ENCODE assay signal across 35 mouse cellular contexts in the genomic region with DNA sequence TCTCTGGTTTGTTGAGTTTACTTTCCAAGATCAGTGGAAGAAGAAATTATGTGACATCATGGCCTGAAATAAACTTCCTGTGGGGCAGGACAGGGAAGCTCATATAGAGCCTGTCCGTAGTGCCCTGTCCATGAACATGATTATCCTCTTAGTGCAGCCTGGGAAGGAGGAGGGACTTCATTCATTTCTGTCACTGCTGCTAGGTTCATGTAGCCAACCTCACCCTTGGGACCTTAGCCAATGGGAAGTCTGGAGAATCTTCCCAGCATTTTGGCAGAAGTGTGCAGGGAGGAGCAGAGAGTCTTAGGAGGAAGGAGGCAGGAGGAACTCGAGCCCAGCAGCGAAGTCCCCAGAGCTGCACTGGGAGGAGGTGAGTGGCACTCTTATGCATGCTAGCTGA. TPM values are rescaled to one million over a fixed set of nuclear protein-coding genes. Genes with fewer than 3 reads are reported as not detected.
"Had no signal": no experiment of that assay in that cellular context is flagged by ENCODE, and none has a peak within 500 bp of the region (broad histone marks: within the 10 kb centered on the region; RNA-seq: fewer than 3 reads in every experiment).

A gene (plus strand): TSS at position 301 of the 400 bp plus-strand sequence.

- H3K27ac ChIP-seq: embryonic facial prominence, embryonic 12.5 days; embryonic facial prominence, embryonic 13.5 days; forebrain, embryonic 10.5 days; forebrain, embryonic 12.5 days; forebrain, embryonic 13.5 days; forebrain, embryonic 15.5 days; gastrocnemius, adult 2 months; heart, adult 2 months had no signal

- H3K4me3 ChIP-seq: embryonic facial prominence, embryonic 12.5 days; embryonic facial prominence, embryonic 13.5 days; erythroblast, embryonic 14.5 days; forebrain, embryonic 10.5 days; forebrain, embryonic 12.5 days; forebrain, embryonic 13.5 days; forebrain, embryonic 15.5 days; gastrocnemius, adult 2 months; heart, adult 2 months had no signal

- H3K4me2 ChIP-seq: embryonic facial prominence, embryonic 12.5 days; embryonic facial prominence, embryonic 13.5 days; forebrain, embryonic 12.5 days; forebrain, embryonic 13.5 days; forebrain, embryonic 15.5 days had no signal

- H3K4me1 ChIP-seq: embryonic facial prominence, embryonic 12.5 days; embryonic facial prominence, embryonic 13.5 days; forebrain, embryonic 10.5 days; forebrain, embryonic 12.5 days; forebrain, embryonic 13.5 days; forebrain, embryonic 15.5 days had no signal

- H3K36me3 ChIP-seq: embryonic facial prominence, embryonic 12.5 days; embryonic facial prominence, embryonic 13.5 days; forebrain, embryonic 10.5 days; forebrain, embryonic 12.5 days; forebrain, embryonic 15.5 days had no signal

- H3K27me3 ChIP-seq: embryonic facial prominence, embryonic 12.5 days; embryonic facial prominence, embryonic 13.5 days; forebrain, embryonic 12.5 days; forebrain, embryonic 13.5 days; forebrain, embryonic 15.5 days had no signal

- ATAC-seq: forebrain, embryonic 13.5 days; forebrain, embryonic 14.5 days; forebrain, embryonic 15.5 days; forebrain, embryonic 16.5 days; forebrain, postnatal 0 days had no signal

- DNase-seq: cerebellum, adult 18-20 months; cerebellum, adult 2 months; cerebellum, adult 8-10 months; cerebellum, adult 9-10 months; cerebellum, adult 9-11 months; cerebellum, postnatal 10 days; cerebellum, postnatal 14 days; cerebellum, postnatal 25 days; cerebellum, postnatal 36 days; embryo, embryonic 11 days; forebrain, postnatal 0 days; gastrocnemius, adult 2 months; gastrocnemius, postnatal 10 days; gastrocnemius, postnatal 14 days; gastrocnemius, postnatal 25 days; gastrocnemius, postnatal 36 days; heart, adult 11 months; heart, adult 2 months had no signal

- H3K9ac ChIP-seq: embryonic facial prominence, embryonic 12.5 days; embryonic facial prominence, embryonic 13.5 days; forebrain, embryonic 12.5 days; forebrain, embryonic 13.5 days; forebrain, embryonic 15.5 days; forebrain, postnatal 0 days had no signal

- H3K9me3 ChIP-seq: embryonic facial prominence, embryonic 12.5 days; embryonic facial prominence, embryonic 13.5 days; forebrain, embryonic 10.5 days; forebrain, embryonic 12.5 days; forebrain, embryonic 13.5 days; forebrain, embryonic 15.5 days had no signal

RNA-seq across cellular contexts. Expression of the gene that starts here (rescaled TPM):
- total RNA-seq: common myeloid progenitor, adult 5-6 weeks; forebrain, postnatal 0 days; gastrocnemius, postnatal 10 days; gastrocnemius, postnatal 14 days; gastrocnemius, postnatal 25 days; gastrocnemius, postnatal 36 days; gastrocnemius, postnatal 4 days; granulocyte monocyte progenitor cell, adult 5-6 weeks; heart, adult 18-20 months; heart, adult 2 months had no signal
- polyA plus RNA-seq: cerebellum, adult 2 months; cortical plate, adult 2 months; embryonic facial prominence, embryonic 11.5 days; erythroblast, embryonic 14.5 days; forebrain, embryonic 10.5 days; forebrain, embryonic 11.5 days; forebrain, embryonic 12.5 days; forebrain, embryonic 13.5 days; forebrain, embryonic 14.5 days; forebrain, embryonic 15.5 days; forebrain, embryonic 16.5 days; forebrain, postnatal 0 days; gonadal fat pad, adult 2 months; heart, adult 2 months had no signal
